Mouse (Mus musculus): Measurements from ENCODE around the gene Disp2.

GRCm38 (mm10) chr2:118774536-118774935 lies 5.0 kb upstream of the Disp2 start:
- TF ChIP-seq KAT2A (conservative IDR thresholded peaks at IDR 0.05; ENCODE audit: low read depth, low read length) (no peak), BHLHE40 (IDR thresholded peaks at IDR 0.05; ENCODE audit: borderline replicate concordance, low read depth, low read length) (0 out of 2 replicates have a peak, but pooled peaks have one; percentile 12), CHD1 (IDR thresholded peaks at IDR 0.05; ENCODE audit: low read depth, low read length) (no peak), MAFK (IDR thresholded peaks at IDR 0.05; ENCODE audit: borderline replicate concordance, low read depth, low read length) (no peak), POLR2A (IDR thresholded peaks at IDR 0.05; ENCODE audit: control insufficient read depth in 1 of 2, insufficient read depth in 1 of 2, low read depth in 1 of 2, low read length in 2 of 2, poor library complexity in 1 of 2) (no peak), CTCF (IDR thresholded peaks at IDR 0.05 in 2 of 3, conservative IDR thresholded peaks at IDR 0.05 in 1 of 3; ENCODE audit: control insufficient read depth in 1 of 3, insufficient read depth in 1 of 3, low read depth in 2 of 3, low read length in 3 of 3, poor library complexity in 1 of 3, severe bottlenecking in 1 of 3) (no peak), E2F4 (IDR thresholded peaks at IDR 0.05; ENCODE audit: borderline replicate concordance, low read depth, low read length) (no peak), RCOR1 (IDR thresholded peaks at IDR 0.05; ENCODE audit: low read depth, low read length) (peak; percentile 84)

Measured in MEL (cell line).